Mouse (Mus musculus) midbrain, postnatal 0 days (tissue): ENCODE results near the gene Pak1ip1. TPM values are rescaled to one million over a fixed set of nuclear protein-coding genes. Genes with fewer than 3 reads are reported as not detected.

Experiments
- ATAC-seq: fragments of 200-750 bp; cut with Nextera tagmentation; 2 replicates; pipeline ENCODE4 v1.8.0; 2017; ENCODE audit warnings: moderate number of reproducible peaks, mild to moderate bottlenecking, moderate TSS enrichment, moderate library complexity; ENCODE audit not compliant: low FRiP score
- DNase-seq: peaks from one replicate; pipeline ENCODE4 v3.0.0-alpha.2; 2015; ENCODE audit warnings: low spot score
- H3K27ac ChIP-seq: fragments of 300-500 bp; sonication (generic); 2 replicates; pipeline ENCODE4 v1.5.1; 2014; ENCODE audit warnings: low read depth, mild to moderate bottlenecking, low read length, mixed read lengths
- H3K27me3 ChIP-seq: fragments of 300-500 bp; sonication (generic); 2 replicates; pipeline ENCODE4 v1.6.1; 2014; ENCODE audit warnings: low read length, control low read depth, mixed read lengths; ENCODE audit not compliant: insufficient read depth
- H3K36me3 ChIP-seq: fragments of 300-500 bp; sonication (generic); 2 replicates; pipeline ENCODE4 v1.6.1; 2014; ENCODE audit warnings: low read length, control low read depth, mixed read lengths; ENCODE audit not compliant: insufficient read depth
- H3K4me1 ChIP-seq: fragments of 300-500 bp; sonication (generic); 2 replicates; pipeline ENCODE4 v1.6.1; 2014; ENCODE audit warnings: mild to moderate bottlenecking, control low read depth, antibody characterized with exemption, low read length, mixed read lengths; ENCODE audit not compliant: insufficient read depth
- H3K4me2 ChIP-seq: fragments of 300-500 bp; sonication (generic); 2 replicates; pipeline ENCODE4 v1.6.1; 2014; ENCODE audit warnings: low read depth, mild to moderate bottlenecking, low read length, mixed read lengths; ENCODE audit not compliant: poor library complexity, severe bottlenecking
- H3K4me3 ChIP-seq: fragments of 300-500 bp; sonication (generic); 2 replicates; pipeline ENCODE4 v1.5.1; 2014; ENCODE audit warnings: low read depth, mild to moderate bottlenecking, low read length, moderate library complexity
- H3K9ac ChIP-seq: fragments of 300-500 bp; sonication (generic); replicated peaks from 2 replicates; pipeline ENCODE4 v1.6.1; 2014; ENCODE audit warnings: mild to moderate bottlenecking, low read length, moderate library complexity, mixed read lengths; ENCODE audit not compliant: poor library complexity, severe bottlenecking
- H3K9me3 ChIP-seq: fragments of 300-500 bp; sonication (generic); 2 replicates; pipeline ENCODE4 v1.6.1; 2016; ENCODE audit warnings: low read length, control low read depth
- CTCF ChIP-seq: IDR thresholded peaks from 2 replicates; pipeline ENCODE4 v1.5.1; 2016; ENCODE audit warnings: antibody characterized with exemption, mild to moderate bottlenecking
- WGBS: fragments of 180-500 bp; shearing (Covaris S2); extraction: QIAGEN DNeasy Blood & Tissue Kit; methylation state at CpG from one replicate; pipeline ENCODE4 v1.1.7; 2014; 5-methylcytosine and 5-hydroxymethylcytosine counted together
- polyA plus RNA-seq: library from polyadenylated mRNA; unstranded; fragments of >200 nt; fragmentation: Nextera tagmentation; extraction: Ambion mirVana; gene quantifications from 2 replicates; pipeline ENCODE4 v1.2.1, GENCODE M21; 2015
- total RNA-seq: library from RNA; depleted of rRNA; stranded (reverse); fragments of >200 nt; gene quantifications from 2 replicates; pipeline ENCODE4 v1.2.3, GENCODE M21; 2014; rRNA removed

The Pak1ip1 gene
- total RNA-seq (32.9 and 38.1 TPM in 2 replicates), polyA plus RNA-seq (42.6 and 43.6 TPM in 2 replicates)

DNA sequence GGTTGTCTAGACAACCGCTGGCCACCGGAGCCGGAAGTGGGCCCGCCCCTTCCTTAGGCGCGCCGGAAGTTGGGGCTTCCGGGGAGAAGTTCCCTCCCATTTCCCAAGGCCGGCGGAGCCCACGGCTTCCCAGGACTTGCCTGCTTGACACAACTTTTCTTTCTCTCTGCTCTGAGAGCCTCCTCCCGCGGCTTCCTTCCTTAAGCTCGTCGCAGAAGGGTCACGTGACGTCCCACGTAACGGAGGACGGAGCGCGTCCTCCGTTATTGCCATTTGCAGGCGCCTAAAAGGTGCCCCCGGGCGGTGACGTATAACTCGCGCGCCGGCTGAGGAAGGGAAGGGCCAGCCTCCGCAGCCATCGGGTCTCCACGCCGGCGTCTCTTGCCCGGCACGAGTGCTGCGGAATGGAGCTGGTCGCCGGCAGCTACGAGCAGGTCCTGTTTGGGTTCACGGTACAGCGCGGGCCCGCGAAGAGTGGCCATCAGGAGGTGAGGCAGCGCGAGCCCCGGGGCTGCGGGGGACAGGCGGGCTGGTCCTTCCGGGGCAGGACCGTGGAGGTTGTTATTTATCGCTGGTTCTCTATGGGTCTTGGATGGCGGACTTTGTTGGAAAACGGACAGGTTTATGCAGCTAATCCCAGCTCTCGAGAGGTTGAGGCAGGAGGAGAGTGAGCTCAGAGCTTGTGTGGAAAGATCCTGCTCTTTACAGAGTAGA, at the start of gene Pak1ip1:
Gene Pak1ip1, plus strand, starts transcription at position 98 of the 714 bp plus-strand sequence.
- WGBS: under 1% methylated on average over 58 of the region's 58 CpGs
- ATAC-seq: peak; percentile 95
- no peak for TF ChIP-seq CTCF

GRCm38 (mm10) chr13:40951386-40951976, 49.3 kb upstream of the Pak1ip1 start:
- ATAC-seq: no peak
- Histone ChIP-seq H3K4me3 (no peak overlapping the region), H3K4me1 (no peaks in the 10 kb centered on the region), H3K27ac (no peak overlapping the region), H3K9ac (no peak overlapping the region), H3K4me2 (no peak overlapping the region), H3K9me3 (no peaks in the 10 kb centered on the region), H3K36me3 (no peaks in the 10 kb centered on the region), H3K27me3 (no peaks in the 10 kb centered on the region)
- TF ChIP-seq CTCF: no peak
- WGBS: 83% methylated on average over 10 of the region's 10 CpGs
- no peak for DNase-seq

More for the DNA sequence above, at the start of gene Pak1ip1:
- Histone ChIP-seq H3K9ac (peak within 1 kb of the TSS; percentile 88), H3K36me3 (peaks cover 7% of the 10 kb centered on the region; the same call in 1 of the 2 replicates), H3K27me3 (no peaks in the 10 kb centered on the region), H3K4me3 (peak within 1 kb of the TSS; percentile 96), H3K4me2 (peak within 1 kb of the TSS; percentile 88), H3K27ac (peak within 1 kb of the TSS; percentile 96), H3K4me1 (peaks cover 9% of the 10 kb centered on the region; the same call in 1 of the 2 replicates), H3K9me3 (no peaks in the 10 kb centered on the region)
- DNase-seq: peak; percentile 96

DNA sequence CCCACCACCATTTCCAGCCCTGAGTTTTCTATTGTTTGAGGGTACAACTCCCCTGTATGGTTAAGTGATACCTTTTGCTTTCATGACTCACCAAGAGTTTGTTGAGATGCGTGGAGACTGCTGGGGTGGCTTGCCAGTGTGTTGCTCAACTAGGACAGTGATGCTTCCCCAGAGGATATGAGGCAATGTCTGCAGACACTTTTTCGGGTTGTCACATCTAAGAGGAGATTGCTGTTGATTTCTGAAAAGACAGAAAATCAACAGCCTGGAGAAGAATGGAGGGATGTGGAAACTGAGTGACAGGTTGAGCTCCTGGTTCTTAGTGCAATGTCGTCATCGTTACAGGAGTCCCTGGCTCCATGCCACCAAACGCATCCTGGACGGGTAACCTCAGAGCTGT, 47.6 kb upstream of the Pak1ip1 start:
- Histone ChIP-seq H3K4me1 (no peaks in the 10 kb centered on the region), H3K27me3 (no peaks in the 10 kb centered on the region), H3K9ac (no peak overlapping the region), H3K27ac (no peak overlapping the region), H3K36me3 (no peaks in the 10 kb centered on the region), H3K4me2 (no peak overlapping the region), H3K4me3 (no peak overlapping the region), H3K9me3 (no peaks in the 10 kb centered on the region)
- DNase-seq: no peak
- no peak for ATAC-seq
- TF ChIP-seq CTCF: no peak
- WGBS: 71% methylated on average over 6 of the region's 6 CpGs

DNA sequence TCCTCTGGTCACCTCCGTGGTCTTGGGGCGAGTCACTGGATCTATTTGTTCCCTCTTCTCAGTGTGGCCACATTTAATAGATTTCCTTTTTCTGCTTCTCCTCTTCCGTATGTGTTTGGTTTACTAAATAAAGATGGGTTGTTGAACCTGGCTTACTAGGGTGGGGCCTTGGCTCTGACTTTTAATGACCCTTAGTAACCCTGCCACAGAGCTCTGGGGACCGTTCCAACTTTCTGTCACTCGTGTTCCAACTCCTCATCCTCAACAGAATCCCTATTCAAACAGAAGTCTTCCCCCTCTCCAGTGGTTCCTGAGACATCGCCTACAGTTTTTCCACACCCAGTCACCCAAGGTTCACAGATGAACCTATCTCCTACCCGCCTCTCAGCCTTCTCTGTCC, 45.0 kb upstream of the Pak1ip1 start:
- no peak for ATAC-seq

DNA sequence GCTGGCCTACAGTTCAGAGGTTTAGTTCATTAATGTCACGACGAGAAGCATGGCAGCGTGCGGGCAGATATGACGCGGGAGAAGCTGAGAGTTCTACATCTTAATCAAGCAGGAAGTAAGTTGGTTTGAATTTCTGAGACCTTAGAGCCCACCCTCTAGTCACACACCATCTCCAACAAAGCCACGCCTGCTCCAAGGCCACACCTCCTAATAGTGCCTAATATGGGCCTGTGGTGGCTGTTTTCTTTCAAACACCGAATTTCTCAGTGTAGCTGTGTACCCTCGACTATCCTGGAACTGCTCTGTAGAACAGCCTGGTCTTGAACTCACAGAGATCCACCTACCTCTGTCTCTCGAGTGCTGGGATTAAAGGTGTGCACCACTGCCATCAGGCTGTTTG, 33.2 kb upstream of the Pak1ip1 start:
- ATAC-seq (no peak), DNase-seq (no peak)
- Histone ChIP-seq H3K4me2 (no peak overlapping the region), H3K9ac (no peak overlapping the region), H3K9me3 (no peaks in the 10 kb centered on the region), H3K4me3 (no peak overlapping the region), H3K27me3 (no peaks in the 10 kb centered on the region), H3K36me3 (no peaks in the 10 kb centered on the region), H3K27ac (no peak overlapping the region), H3K4me1 (no peaks in the 10 kb centered on the region)
- no peak for TF ChIP-seq CTCF
- 93% methylated on average over 10 of the region's 10 CpGs for WGBS

More for the DNA sequence above, 45.0 kb upstream of the Pak1ip1 start:
- no peak for TF ChIP-seq CTCF
- Histone ChIP-seq H3K27ac (no peak overlapping the region), H3K9me3 (no peaks in the 10 kb centered on the region), H3K4me3 (no peak overlapping the region), H3K36me3 (no peaks in the 10 kb centered on the region), H3K4me2 (no peak overlapping the region), H3K9ac (no peak overlapping the region), H3K27me3 (no peaks in the 10 kb centered on the region), H3K4me1 (no peaks in the 10 kb centered on the region)
- DNase-seq: no peak
- WGBS: 89% methylated on average over 7 of the region's 7 CpGs

DNA sequence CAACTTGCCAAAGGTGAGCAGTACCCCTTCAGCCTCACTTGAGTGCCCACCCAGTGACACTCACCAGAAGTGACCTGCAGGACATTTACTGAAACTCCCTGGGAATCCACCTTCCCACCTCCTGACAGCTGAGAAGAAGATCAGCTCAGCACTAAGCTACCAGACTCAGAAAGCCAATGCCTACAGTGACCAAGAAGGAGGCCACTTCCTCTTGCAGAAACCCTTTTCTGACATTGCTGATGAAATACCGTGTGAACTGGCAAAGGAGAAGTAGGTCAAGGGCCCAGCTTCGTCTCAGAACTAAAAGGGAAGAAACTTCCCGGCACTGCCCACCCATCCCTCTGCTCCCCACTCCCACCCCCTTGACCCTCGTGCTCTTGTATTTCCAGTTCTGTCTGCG, 32.3 kb upstream of the Pak1ip1 start:
- no peak for TF ChIP-seq CTCF
- no peak overlapping the region for H3K9ac ChIP-seq
- H3K27me3 ChIP-seq: no peaks in the 10 kb centered on the region
- H3K36me3 ChIP-seq: no peaks in the 10 kb centered on the region
- H3K9me3 ChIP-seq: no peaks in the 10 kb centered on the region
- no peak overlapping the region for H3K27ac ChIP-seq
- H3K4me2 ChIP-seq: no peak overlapping the region
- no peak overlapping the region for H3K4me3 ChIP-seq
- DNase-seq (no peak), ATAC-seq (no peak)
- H3K4me1 ChIP-seq: no peaks in the 10 kb centered on the region
- WGBS: 79% methylated on average over 5 of the region's 5 CpGs
